Mouse (Mus musculus): ENCODE data around the gene Dagla. TPM values are rescaled to one million over a fixed set of nuclear protein-coding genes. Genes with fewer than 3 reads are reported as not detected.

Dagla gene
- total RNA-seq, 2 experiments from 2014 or later: 3.8 to 4.1 TPM

- DNase-seq: no peak
Measured at GRCm38 (mm10) chr19:10278669-10279324, 25.9 kb downstream of the Dagla start.

- DNase-seq: no peak
Measured at GRCm38 (mm10) chr19:10277759-10278158, 26.9 kb downstream of the Dagla start.

- DNase-seq: peak; percentile 35
Measured at GRCm38 (mm10) chr19:10277331-10277730, 27.3 kb downstream of the Dagla start.

GRCm38 (mm10) chr19:10276483-10277144 is 28.1 kb downstream of the Dagla start:
- DNase-seq: no peak

GRCm38 (mm10) chr19:10274056-10274455 is 30.6 kb downstream of the Dagla start:
- no peak for DNase-seq

- DNase-seq: peak; percentile 72
Measured at GRCm38 (mm10) chr19:10272746-10273145, 31.9 kb downstream of the Dagla start.

GRCm38 (mm10) chr19:10271592-10271991 is 33.1 kb downstream of the Dagla start:
- no peak for DNase-seq

- no peak for DNase-seq
Measured at GRCm38 (mm10) chr19:10270356-10270755, 34.3 kb downstream of the Dagla start.

- no peak for DNase-seq
Measured at GRCm38 (mm10) chr19:10268851-10269250, 35.8 kb downstream of the Dagla start.

GRCm38 (mm10) chr19:10267953-10268352 is 36.7 kb downstream of the Dagla start:
- no peak for DNase-seq

- DNase-seq: peak; percentile 55
Measured at GRCm38 (mm10) chr19:10267057-10267456, 37.6 kb downstream of the Dagla start.

GRCm38 (mm10) chr19:10266196-10266850 is 38.4 kb downstream of the Dagla start:
- peak; percentile 92 for DNase-seq

- no peak for DNase-seq
Measured at GRCm38 (mm10) chr19:10261369-10261768, 43.3 kb downstream of the Dagla start.

- peak; percentile 91 for DNase-seq
Measured at GRCm38 (mm10) chr19:10258279-10259011, 46.2 kb downstream of the Dagla start.

GRCm38 (mm10) chr19:10248128-10248527 is 56.5 kb downstream of the Dagla start:
- peak; percentile 45 for DNase-seq

GRCm38 (mm10) chr19:10247165-10247564 is 57.5 kb downstream of the Dagla start:
- DNase-seq: no peak

GRCm38 (mm10) chr19:10244183-10244582 is 60.5 kb downstream of the Dagla start:
- DNase-seq: peak; percentile 67

GRCm38 (mm10) chr19:10242916-10243315 is 61.8 kb downstream of the Dagla start:
- DNase-seq: no peak

GRCm38 (mm10) chr19:10240654-10241305 is 63.9 kb downstream of the Dagla start, which contains the start of gene Myrf:
TSS of gene Myrf (minus strand) at chr19:10240748.
- peak; percentile 86 for DNase-seq

GRCm38 (mm10) chr19:10239975-10240653 is 64.6 kb downstream of the Dagla start:
- no peak for DNase-seq

GRCm38 (mm10) chr19:10239419-10239818 is 65.3 kb downstream of the Dagla start:
- DNase-seq: no peak

- peak; percentile 32 for DNase-seq
Measured at GRCm38 (mm10) chr19:10238477-10238876, 66.2 kb downstream of the Dagla start.
